Mouse (Mus musculus): ENCODE measurements around the gene Car3. TPM values are rescaled to one million over a fixed set of nuclear protein-coding genes. Genes with fewer than 3 reads are reported as not detected.

Car3 gene
- polyA plus RNA-seq, 1 experiment from 2014 or later, result 1.2 TPM

- H3K9me3 ChIP-seq (ENCODE audit: control insufficient read depth, low read length), result no peaks in the 10 kb centered on the region
- ATAC-seq, result no peak
- H3K4me1 ChIP-seq (replicated peaks; ENCODE audit: control insufficient read depth, insufficient read depth, low read length), result no peaks in the 10 kb centered on the region
- H3K27ac ChIP-seq (ENCODE audit: low read length), result no peak overlapping the region
- 19% methylated on average over 2 of the region's 2 CpGs for WGBS
- no peak overlapping the region for H3K9ac ChIP-seq (replicated peaks; ENCODE audit: low read depth, low read length)
- no peak overlapping the region for H3K4me2 ChIP-seq (ENCODE audit: low read length)
- H3K36me3 ChIP-seq (ENCODE audit: control insufficient read depth, insufficient read depth), result no peaks in the 10 kb centered on the region
- no peaks in the 10 kb centered on the region for H3K27me3 ChIP-seq (replicated peaks; ENCODE audit: control insufficient read depth, insufficient read depth, low read length)
- no peak overlapping the region for H3K4me3 ChIP-seq (replicated peaks; ENCODE audit: low read length)
Measured at GRCm38 (mm10) chr3:14917261-14917660, 53.9 kb downstream of the Car3 start.

Other genes with a start within 250 kb of the Car3 start
- gene Car13, start 221.8 kb upstream of the Car3 start, polyA plus RNA-seq (2015; fragmentation: Nextera tagmentation; extraction: Ambion mirVana), result 0.96 and 1.4 TPM in 2 replicates
- not detected in 2 replicates for gene Car1, start 55.1 kb upstream of the Car3 start, polyA plus RNA-seq (2015; fragmentation: Nextera tagmentation; extraction: Ambion mirVana)
- gene Car2, start 22.8 kb downstream of the Car3 start, polyA plus RNA-seq (2015; fragmentation: Nextera tagmentation; extraction: Ambion mirVana), result 20.3 and 24.8 TPM in 2 replicates